Mouse (Mus musculus) erythroblast, adult 5-6 weeks (primary cell): Measurements from ENCODE around the gene Slc24a3. TPM values are rescaled to one million over a fixed set of nuclear protein-coding genes. Genes with fewer than 3 reads are reported as not detected.

ENCODE experiments used
- ATAC-seq: replicated peaks from 2 replicates; pipeline ENCODE4 v1.8.0; 2016; ENCODE audit warnings: moderate number of reproducible peaks, mild to moderate bottlenecking, moderate TSS enrichment, inconsistent platforms; ENCODE audit not compliant: poor library complexity, low FRiP score, severe bottlenecking
- total RNA-seq, 2 experiments: library from RNA; stranded (forward) in 1 of 2; stranded (reverse) in 1 of 2; fragments of 150-400 nt in 1 of 2; fragments of 200-764, 138-1000 nt in 1 of 2; gene quantifications; 2 replicates each; pipeline versions ENCODE4 v1.2.3 to v1.2.4; 2015 to 2017; ENCODE audit warnings: low replicate concordance in 2 of 2

The Slc24a3 gene
- total RNA-seq, 2 experiments from 2014 or later = not detected

- no peak for ATAC-seq
Observed at GRCm38 (mm10) chr2:145515956-145516355, 348.4 kb downstream of the Slc24a3 start.

- no peak for ATAC-seq
Observed at GRCm38 (mm10) chr2:145517346-145517745, 349.8 kb downstream of the Slc24a3 start.

- no peak for ATAC-seq
Observed at GRCm38 (mm10) chr2:145522017-145522416, 354.5 kb downstream of the Slc24a3 start.

- no peak for ATAC-seq
Observed at GRCm38 (mm10) chr2:145523381-145523780, 355.8 kb downstream of the Slc24a3 start.

GRCm38 (mm10) chr2:145527151-145527550 lies 359.6 kb downstream of the Slc24a3 start:
- no peak for ATAC-seq

GRCm38 (mm10) chr2:145530941-145531353 lies 363.4 kb downstream of the Slc24a3 start:
- no peak for ATAC-seq

GRCm38 (mm10) chr2:145533086-145533485 lies 365.5 kb downstream of the Slc24a3 start:
- no peak for ATAC-seq

GRCm38 (mm10) chr2:145535307-145535706 lies 367.8 kb downstream of the Slc24a3 start:
- ATAC-seq = no peak

GRCm38 (mm10) chr2:145535774-145536173 lies 368.2 kb downstream of the Slc24a3 start:
- no peak for ATAC-seq

- no peak for ATAC-seq
Observed at GRCm38 (mm10) chr2:145536986-145537385, 369.4 kb downstream of the Slc24a3 start.

- ATAC-seq = no peak
Observed at GRCm38 (mm10) chr2:145541695-145542094, 374.1 kb downstream of the Slc24a3 start.

- no peak for ATAC-seq
Observed at GRCm38 (mm10) chr2:145546071-145546470, 378.5 kb downstream of the Slc24a3 start.

- no peak for ATAC-seq
Observed at GRCm38 (mm10) chr2:145554722-145555252, 387.2 kb downstream of the Slc24a3 start.

GRCm38 (mm10) chr2:145555713-145556112 lies 388.2 kb downstream of the Slc24a3 start:
- ATAC-seq = no peak

GRCm38 (mm10) chr2:145557361-145557931 lies 389.9 kb downstream of the Slc24a3 start:
- no peak for ATAC-seq

GRCm38 (mm10) chr2:145562493-145562892 lies 394.9 kb downstream of the Slc24a3 start:
- no peak for ATAC-seq

- no peak for ATAC-seq
Observed at GRCm38 (mm10) chr2:145564596-145564995, 397.0 kb downstream of the Slc24a3 start.

GRCm38 (mm10) chr2:145566904-145567303 lies 399.4 kb downstream of the Slc24a3 start:
- no peak for ATAC-seq

GRCm38 (mm10) chr2:145571943-145572342 lies 404.4 kb downstream of the Slc24a3 start:
- ATAC-seq = no peak

GRCm38 (mm10) chr2:145574148-145574547 lies 406.6 kb downstream of the Slc24a3 start:
- no peak for ATAC-seq

GRCm38 (mm10) chr2:145583103-145583502 lies 415.5 kb downstream of the Slc24a3 start:
- no peak for ATAC-seq

GRCm38 (mm10) chr2:145585437-145585836 lies 417.9 kb downstream of the Slc24a3 start:
- no peak for ATAC-seq
